Mouse (Mus musculus) layer of hippocampus, adult 2 months (tissue): Measurements from ENCODE around the gene Ccdc158. TPM values are rescaled to one million over a fixed set of nuclear protein-coding genes. Genes with fewer than 3 reads are reported as not detected.

Experiments
- DNase-seq, 2 experiments: peaks; one replicate each; pipeline ENCODE4 v3.0.0; 2022; ENCODE audit warnings: low spot score in 2 of 2
- H3K27ac ChIP-seq: fragments of 200-600 bp; 2 replicates; pipeline ENCODE4 v1.8.1; 2022
- H3K4me3 ChIP-seq: fragments of 200-600 bp; 2 replicates; pipeline ENCODE4 v1.8.1; 2022; ENCODE audit warnings: mild to moderate bottlenecking
- CTCF ChIP-seq: fragments of 200-600 bp; conservative IDR thresholded peaks from 2 replicates; pipeline ENCODE4 v1.8.1; 2022; ENCODE audit warnings: antibody characterized with exemption, mild to moderate bottlenecking, moderate library complexity
- total RNA-seq, 2 experiments: library from RNA; stranded (reverse); gene quantifications; 2 replicates each; pipeline ENCODE4 v1.2.3; 2021

Ccdc158 gene
- total RNA-seq, 2 experiments from 2014 or later = 0.42 to 0.82 TPM

GRCm38 (mm10) chr5:92701750-92702149, 26.7 kb upstream of the Ccdc158 start:
- TF ChIP-seq CTCF = no peak
- Histone ChIP-seq H3K27ac (no peak overlapping the region), H3K4me3 (no peak overlapping the region)
- no peak for DNase-seq

GRCm38 (mm10) chr5:92698837-92699529, 23.9 kb upstream of the Ccdc158 start:
- DNase-seq = no peak
- Histone ChIP-seq H3K4me3 (peak overlapping the region; percentile 46), H3K27ac (no peak overlapping the region)
- no peak for TF ChIP-seq CTCF

- H3K4me3 ChIP-seq = peak overlapping the region; percentile 46
- no peak for TF ChIP-seq CTCF
- DNase-seq = no peak
- no peak overlapping the region for H3K27ac ChIP-seq
Measured at GRCm38 (mm10) chr5:92698131-92698836, 23.2 kb upstream of the Ccdc158 start.

DNA sequence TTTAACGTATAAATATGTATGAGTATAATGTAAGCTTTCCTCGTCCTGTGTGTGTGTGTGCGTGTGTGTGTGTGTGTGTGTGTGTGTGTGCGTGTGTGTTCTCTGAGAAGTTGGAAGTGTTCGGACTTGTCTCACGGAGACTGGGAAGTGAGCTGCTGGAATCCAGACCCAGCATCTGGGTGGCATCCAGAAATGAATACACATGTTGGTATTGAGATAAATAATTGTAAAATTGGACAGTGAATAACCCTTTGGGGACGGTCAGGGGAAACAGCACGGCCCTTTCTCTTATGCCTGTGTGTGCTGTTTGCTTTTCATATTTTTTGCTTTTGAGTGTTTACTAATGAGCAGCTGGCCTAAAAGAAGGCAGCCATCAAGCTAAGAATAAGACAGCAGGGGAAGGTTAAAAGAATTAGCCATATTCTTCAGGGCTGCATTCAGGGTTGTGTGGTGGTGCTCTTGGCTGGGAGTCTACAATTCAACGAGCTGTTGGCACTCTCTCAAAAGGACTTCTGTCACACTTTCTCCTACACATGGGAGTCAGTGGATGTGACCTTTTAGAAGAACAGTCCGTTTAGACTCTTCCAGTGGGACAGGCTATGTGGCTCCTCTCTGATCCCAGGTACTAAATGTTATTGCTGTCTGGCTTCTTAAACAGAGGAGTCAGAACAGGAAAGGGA, 19.4 kb upstream of the Ccdc158 start:
- Histone ChIP-seq H3K27ac (no peak overlapping the region), H3K4me3 (no peak overlapping the region)
- DNase-seq = no peak
- TF ChIP-seq CTCF = no peak

- no peak for DNase-seq
- TF ChIP-seq CTCF = 0 out of 2 replicates have a peak, but pooled peaks have one; percentile 32
- no peak overlapping the region for H3K27ac ChIP-seq
- no peak overlapping the region for H3K4me3 ChIP-seq
Measured at GRCm38 (mm10) chr5:92693744-92694143, 18.7 kb upstream of the Ccdc158 start.

DNA sequence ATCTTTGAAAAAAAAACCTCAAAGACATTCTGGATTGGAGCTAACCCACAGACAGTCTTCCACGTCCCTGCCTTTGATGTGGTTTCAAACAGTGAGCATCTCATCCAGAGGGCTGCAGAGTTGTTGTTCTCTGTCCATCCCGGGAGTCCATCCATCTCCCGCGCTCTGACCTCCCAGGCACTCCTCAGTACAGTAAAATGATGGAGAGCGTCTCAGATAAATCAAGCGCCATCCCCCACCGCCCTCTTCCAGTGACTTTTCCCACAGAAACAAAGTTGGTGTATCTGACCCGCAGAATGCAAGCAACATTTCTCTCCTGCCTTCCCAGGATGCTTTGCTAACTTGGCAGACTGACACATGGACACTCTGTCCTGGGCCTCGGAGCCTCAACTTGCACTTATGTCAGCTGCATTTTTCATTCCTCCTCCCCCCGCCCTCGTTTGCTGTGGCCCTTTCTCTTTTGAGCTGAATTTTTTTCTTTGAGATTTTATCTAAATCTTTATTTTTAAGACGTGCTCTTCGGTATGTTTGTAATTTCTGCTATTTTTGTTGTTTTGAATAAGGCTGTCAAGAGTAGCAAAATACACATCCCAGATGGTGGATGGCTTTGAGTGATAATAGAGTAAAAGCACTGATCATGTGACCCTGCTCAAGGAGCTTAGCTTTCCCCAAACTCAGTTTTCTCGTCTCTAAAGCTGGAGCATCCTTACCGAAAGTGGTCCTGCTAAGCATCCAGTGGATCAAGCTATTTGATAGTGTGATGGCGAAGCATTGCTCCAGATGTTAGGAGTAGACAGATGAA, 17.3 kb upstream of the Ccdc158 start:
- TF ChIP-seq CTCF = no peak
- H3K4me3 ChIP-seq = no peak overlapping the region
- H3K27ac ChIP-seq = no peak overlapping the region
- no peak for DNase-seq

- no peak for TF ChIP-seq CTCF
- Histone ChIP-seq H3K4me3 (no peak overlapping the region), H3K27ac (no peak overlapping the region)
- no peak for DNase-seq
Measured at GRCm38 (mm10) chr5:92688569-92688968, 13.5 kb upstream of the Ccdc158 start.

GRCm38 (mm10) chr5:92688124-92688523, 13.1 kb upstream of the Ccdc158 start:
- no peak for DNase-seq
- Histone ChIP-seq H3K27ac (no peak overlapping the region), H3K4me3 (no peak overlapping the region)
- no peak for TF ChIP-seq CTCF

GRCm38 (mm10) chr5:92684715-92685460, 9.8 kb upstream of the Ccdc158 start:
- DNase-seq = no peak
- Histone ChIP-seq H3K4me3 (no peak overlapping the region), H3K27ac (no peak overlapping the region)
- no peak for TF ChIP-seq CTCF

DNA sequence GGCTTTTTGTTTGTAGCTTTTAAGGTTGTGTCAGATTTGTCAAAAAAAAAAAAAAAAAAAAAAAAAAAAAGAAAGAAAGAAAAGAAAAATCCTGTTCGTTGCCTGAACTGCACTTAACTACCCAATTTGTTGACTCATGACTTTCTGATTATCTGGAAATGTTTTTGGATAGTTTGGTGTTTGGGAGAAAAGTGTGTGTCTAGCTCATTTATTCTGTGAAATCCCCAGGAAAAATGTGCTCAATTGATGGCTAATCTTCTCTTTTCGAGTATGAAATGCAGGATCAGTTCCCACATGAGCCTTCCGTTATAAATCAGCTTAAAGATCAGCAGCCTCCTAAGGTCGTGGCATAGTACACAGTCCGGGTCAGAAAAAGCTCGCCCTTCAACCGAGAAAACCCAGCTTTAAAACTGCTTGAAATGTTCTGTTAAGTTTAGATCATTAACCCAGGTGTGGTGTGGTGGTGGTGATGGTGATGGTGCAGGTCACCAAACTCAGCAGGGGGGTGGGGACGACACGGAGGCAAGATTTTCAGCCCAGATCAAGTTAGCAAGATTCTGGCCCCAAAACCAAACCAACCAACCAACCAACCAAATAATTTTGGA, 8.9 kb upstream of the Ccdc158 start:
- Histone ChIP-seq H3K27ac (no peak overlapping the region), H3K4me3 (peak overlapping the region; percentile 57)
- no peak for DNase-seq
- no peak for TF ChIP-seq CTCF

DNA sequence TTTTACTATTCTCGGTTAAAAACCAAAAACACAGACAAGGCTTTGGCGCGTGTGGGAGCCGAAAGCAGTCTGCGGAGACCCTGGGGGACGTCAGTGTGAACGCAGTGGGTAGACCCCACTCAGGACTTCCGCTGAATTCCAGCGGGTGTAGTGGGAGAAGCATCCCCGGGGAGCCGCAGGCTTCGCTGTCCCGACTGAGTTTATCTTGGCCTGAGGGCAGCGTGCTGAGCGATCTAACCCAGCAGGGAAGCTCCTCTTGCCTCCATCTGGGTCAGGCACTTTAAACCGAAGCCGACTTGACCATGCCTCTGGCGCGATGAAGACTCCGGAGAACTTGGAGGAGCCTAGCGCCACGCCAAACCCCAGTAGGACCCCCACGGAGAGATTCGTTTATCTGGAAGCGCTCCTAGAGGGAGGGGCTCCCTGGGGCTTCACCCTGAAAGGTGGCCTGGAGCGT, 8.3 kb upstream of the Ccdc158 start, which contains the start of gene Shroom3:
Gene Shroom3 (plus strand): TSS at position 85 of the 457 bp plus-strand sequence.
- DNase-seq = no peak

More for the DNA sequence above, 8.3 kb upstream of the Ccdc158 start, which contains the start of gene Shroom3:
- H3K4me3 ChIP-seq = peak within 1 kb of the TSS; percentile 57
- TF ChIP-seq CTCF = no peak
- peak within 1 kb of the TSS; percentile 14; the same call in 1 of the 2 replicates for H3K27ac ChIP-seq
